Mouse (Mus musculus) left cerebral cortex, postnatal 4 days (tissue): ENCODE results near the gene Hspb11. TPM values are rescaled to one million over a fixed set of nuclear protein-coding genes. Genes with fewer than 3 reads are reported as not detected.
A peak's percentile ranks its signal among the peaks of the same experiment; 100 is the strongest.

Experiments
- DNase-seq: peaks from one replicate; pipeline ENCODE4 v3.0.0-alpha.2; 2022
- intact Hi-C: fragments of 180-260 bp; cut with DNase I; formaldehyde crosslinking; loops from one replicate; pipeline ENCODE4 v1.15.1; 2025
- total RNA-seq, 2 experiments: library from RNA; stranded (reverse); gene quantifications; 2 replicates each; pipeline ENCODE4 v1.2.3; 2021

Hspb11 gene
- total RNA-seq = 10 to 100 TPM; 14.8 to 20.0 TPM

DNA sequence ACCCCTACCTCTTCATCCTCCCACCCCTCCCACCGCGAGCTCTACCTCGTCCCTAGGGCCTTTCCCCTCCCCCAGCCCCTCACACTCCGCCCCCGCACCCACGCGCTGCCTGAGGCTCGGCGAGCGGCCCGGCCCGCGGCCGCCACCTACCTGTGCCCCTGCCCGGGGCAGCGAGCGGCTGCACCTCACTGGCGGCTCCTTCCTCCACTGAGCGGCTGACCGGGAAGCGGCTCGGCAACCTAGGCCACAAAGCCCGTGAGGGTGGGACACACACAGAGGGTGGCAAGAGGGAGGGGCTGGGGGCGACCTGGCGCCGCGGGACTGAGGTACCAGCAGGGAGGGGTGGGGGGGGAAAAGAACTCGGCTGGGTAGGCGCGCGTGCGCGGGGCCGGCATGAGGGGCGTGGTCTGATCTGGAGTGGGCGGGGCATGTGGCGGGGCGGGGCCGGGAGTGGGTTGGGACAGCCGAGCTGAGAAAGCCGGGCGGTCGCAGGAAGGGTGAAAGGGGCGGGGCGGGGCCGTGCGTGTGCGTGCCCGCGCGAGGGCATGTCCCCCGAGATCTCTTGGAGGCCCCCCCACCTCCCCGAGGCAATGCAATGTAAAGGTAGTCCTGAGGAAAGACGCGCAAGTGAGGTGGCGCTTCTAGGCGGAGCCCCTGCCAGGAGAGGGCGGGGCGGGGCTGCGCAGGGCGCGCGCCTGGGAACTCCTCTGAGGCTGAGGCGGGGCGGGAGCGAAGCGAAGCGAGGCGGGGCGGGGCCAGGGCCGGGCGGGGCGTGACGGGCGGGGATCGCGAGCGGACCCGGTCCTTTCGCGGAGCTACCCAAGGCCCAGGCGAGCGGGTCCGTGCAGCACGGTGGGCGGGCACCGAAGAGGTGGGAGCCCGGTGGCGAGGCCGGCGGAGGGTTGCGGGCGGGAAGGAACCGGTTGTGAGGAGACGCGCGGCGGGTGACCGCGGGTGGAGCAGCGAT lies at the start of gene Hspb11, which contains the start of gene Lrrc42:
Hspb11 (plus strand) TSS at position 469 of the 967 bp plus-strand sequence.
Lrrc42 (minus strand) TSS at position 408 of the 967 bp plus-strand sequence.
- intact Hi-C loops = loop anchor here (5.0 kb wide), 2 partner anchors 59 to 94 kb away; partner anchors contain the start of gene Yipf1
- peak; percentile 99 for DNase-seq

DNA sequence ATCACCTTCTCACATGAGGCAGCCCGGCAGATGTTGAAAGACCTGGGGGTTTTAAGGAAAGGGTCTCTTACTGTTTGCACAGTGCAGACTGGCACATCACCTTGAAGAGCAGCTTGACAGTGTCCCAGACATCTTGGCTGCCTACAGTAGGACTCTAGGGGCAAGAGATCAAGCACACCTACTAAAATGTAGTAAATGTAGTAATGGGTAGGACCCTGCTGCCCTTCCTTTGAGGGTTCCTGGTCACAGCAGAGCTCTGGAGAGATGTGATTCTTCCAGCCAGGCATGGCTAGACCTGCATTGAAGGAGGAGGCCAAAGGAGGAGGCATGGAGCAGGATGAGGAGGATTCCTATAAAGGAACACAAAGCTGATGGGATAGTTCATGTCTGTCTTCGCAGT lies 46.4 kb upstream of the Hspb11 start:
- no peak for DNase-seq
- intact Hi-C loops = loop anchor here (5.0 kb wide), 1 partner anchor 35 kb away; no protein-coding TSS in a partner anchor

DNA sequence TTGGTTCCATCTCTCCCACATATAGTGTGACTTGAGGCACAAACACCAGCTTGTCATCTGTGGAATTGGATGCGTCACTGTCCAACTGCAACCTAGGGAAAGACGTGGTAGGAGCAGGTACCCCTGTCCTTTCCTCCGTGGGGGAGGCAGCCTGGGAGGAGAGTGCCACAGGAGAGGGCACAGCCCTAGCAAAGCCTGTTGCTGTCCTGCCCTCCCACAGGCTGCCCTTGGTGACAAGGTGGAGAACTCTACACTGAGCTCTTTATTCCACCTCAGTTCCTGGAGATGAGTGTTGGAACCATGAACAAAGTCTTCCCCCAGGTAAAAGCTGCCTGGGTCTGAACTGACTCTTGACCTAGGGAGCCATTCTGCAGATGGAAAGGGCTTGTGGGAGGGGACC lies 44.5 kb upstream of the Hspb11 start, which contains the start of gene Ldlrad1:
Ldlrad1 (plus strand) TSS at position 301 of the 400 bp plus-strand sequence.
- no peak for DNase-seq
- intact Hi-C loops = loop anchor here (5.0 kb wide), 1 partner anchor 33 kb away; no protein-coding TSS in a partner anchor

DNA sequence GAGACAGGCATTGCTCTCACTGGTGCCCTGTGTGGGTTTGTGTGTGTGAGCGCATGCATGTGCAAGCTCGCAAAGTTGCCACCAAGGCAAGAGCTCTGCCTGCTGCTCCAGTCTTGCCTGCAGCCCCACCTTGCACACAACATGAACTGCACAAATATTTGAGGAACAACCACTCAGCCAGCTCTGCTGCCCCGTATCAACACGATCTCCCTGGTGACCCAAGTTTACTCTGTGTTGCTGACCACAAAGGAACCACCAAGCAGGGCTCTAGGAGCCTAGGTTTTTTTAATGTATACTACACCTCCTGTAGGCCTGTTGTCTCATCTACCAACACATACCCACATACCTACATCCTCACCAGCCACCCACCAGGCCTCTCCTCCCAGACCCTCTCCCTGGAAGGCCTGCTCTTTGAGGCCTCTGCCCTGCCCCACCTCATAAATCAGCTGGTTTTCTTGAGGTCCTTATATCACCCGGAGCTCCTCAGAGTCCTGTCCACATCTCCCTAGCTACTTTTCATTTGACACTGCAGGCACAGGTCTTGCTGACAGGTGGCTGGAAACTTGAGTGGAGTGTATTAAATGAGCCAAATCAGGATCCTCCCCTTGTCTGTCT lies 42.8 kb upstream of the Hspb11 start:
- intact Hi-C loops = no loop called here
- no peak for DNase-seq

DNA sequence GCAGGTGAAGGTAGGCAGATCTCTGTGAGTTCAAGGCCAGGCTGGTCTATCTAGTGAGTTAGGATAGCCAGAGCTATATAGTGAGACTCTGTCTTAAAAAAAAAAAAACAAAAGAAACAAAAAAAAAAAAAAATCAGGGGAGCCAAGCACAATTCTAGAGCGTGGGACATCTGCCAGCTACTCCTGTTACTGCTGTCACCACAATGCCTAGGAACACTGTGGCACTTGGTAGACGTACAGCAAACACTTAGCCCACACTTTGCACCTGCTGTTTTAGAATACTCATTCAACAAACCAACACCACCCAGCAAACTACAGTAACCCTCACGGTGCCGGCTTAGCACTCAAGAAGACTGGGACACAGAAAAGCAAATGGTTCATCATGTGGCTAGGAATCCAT lies 41.9 kb upstream of the Hspb11 start:
- DNase-seq = no peak
- intact Hi-C loops = no loop called here

DNA sequence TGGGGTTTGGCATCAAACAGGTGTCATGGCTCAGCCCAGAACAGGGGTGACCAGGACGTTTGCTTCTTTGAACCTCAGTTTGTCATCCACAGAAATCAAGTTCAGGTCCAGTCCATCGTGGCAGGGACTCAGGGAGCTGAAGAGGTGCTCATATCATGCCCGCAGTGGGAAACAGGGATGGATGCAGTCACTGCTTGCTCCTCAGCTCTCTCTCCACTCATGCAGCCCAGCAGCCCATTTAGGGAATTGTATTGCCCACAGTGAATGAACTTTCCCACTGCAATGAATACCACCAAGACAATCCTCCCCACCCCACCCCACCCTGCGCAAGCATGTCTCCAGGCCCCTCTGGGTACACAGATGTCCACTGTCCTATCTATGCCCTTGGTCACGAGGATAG lies 41.5 kb upstream of the Hspb11 start:
- DNase-seq = no peak
- intact Hi-C loops = no loop called here

DNA sequence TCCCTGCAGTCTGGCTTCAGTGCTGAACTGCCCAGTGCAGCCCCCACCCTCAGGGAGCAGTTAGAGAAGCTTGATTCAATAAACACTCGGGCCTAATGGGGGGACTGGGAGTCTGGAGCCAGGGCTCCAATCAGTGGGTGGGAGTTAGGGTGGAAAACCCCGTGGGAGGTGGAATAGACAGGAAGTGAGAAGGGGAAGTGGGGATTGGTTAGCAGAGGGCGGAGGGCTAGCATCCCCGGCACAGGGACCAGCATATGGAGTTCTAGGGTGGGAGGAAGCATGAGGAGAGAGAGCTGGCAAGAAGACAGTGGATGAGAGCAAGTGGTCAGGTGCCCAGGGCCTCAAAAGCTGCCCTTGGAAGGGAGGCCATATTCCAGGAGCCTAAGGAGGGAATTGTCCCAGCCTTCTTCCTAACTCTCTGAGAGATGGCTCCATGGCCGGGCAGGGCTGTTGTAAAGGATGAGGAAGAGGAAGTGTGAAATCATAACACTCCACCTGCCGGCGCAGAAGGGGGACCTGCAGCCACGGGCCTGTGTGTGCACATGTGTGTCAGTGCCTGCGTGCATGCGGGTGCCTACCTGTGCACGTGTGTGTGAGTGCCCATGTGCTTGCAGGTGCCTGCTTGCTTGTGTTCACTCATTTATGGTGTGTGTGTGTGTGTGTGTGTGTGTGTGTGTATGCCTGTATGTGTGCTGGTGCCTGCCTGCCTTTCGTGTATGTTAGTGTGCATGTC lies 39.9 kb upstream of the Hspb11 start:
- DNase-seq = peak; percentile 7
- intact Hi-C loops = no loop called here

DNA sequence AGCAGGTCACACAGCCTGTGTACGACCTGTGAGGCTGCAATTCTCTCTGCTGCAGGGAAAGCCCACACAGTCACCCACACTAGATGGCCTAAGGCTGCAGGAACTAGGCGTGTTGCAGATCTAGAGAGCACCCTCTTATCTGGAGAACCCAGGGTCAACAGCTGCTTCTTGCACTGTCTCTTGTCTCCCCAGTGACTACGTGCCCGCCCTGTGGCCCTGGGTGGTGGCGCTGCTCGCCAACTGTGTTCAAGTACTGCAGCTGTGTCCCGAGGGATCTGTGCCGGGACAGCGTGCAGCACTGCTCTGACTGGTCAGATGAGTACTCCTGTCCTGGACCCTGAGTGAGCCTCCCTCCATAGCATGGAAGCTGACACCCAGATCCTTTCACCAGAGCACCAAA lies 35.8 kb upstream of the Hspb11 start:
- no peak for DNase-seq
- intact Hi-C loops = no loop called here

DNA sequence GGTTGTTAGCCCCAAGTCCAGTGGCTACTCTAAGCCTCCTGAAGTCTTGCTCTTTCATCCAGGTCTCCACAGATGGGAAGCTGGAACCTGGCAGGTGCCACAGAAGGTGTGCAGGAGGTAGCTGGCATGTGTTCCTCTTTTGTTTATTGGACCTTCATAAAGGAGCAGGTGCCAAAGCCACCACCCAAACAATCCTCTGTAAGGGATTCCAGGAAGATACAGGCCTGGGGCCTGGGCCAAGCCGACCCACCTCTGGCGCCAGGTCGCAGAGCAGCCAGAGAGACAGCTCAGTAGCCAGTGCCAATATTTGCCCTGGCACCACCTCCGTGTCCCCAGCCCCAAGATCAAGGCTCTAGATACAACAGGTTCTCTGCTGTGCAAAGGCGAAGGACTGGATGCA lies 31.9 kb upstream of the Hspb11 start:
- intact Hi-C loops = no loop called here
- DNase-seq = no peak

DNA sequence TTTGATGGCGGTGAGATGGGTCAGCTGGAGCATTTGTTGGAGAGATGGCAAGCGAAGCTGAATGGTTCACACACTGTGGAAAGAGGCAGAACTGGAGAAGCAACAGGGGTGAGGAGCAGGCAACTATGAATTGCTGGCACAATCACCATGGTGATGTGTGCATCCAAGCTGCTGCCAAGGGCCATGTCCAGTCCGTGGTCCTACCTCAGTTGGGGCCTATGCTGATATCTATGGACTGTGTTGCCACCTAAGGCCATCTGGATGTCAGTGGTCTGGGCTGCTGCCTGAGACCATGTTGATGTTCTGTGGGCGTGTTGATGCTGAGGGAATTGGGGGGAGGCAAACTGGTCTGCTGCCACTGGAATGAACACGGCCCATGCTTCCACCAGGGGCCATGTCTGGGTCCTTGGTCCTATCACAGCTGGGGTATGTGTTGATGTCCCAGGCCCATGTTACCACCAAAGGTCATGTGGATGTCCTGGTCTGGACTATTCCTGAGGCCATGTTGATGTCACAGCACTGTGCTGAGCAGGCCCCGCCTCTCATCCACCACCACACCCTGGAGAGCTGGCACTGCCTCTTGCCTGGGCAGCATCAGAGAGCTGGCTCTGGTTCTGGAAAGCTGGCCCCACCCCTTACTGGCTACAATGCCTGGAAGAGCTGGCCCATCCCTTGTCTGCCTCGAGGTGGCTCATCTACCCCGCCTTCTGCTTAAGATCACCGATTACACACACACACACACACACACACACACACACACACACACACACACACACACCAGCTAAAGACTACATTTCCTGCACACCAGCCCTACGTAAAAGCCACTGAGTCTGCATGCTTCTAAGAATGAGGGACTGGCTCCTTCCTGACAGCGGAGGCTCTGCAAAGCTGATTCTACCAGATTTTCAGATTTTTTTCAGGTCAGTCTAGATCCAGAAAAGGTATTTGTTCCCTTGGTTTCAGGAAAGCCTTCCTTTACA lies 29.9 kb upstream of the Hspb11 start:
- intact Hi-C loops = no loop called here
- DNase-seq = peak; percentile 87

DNA sequence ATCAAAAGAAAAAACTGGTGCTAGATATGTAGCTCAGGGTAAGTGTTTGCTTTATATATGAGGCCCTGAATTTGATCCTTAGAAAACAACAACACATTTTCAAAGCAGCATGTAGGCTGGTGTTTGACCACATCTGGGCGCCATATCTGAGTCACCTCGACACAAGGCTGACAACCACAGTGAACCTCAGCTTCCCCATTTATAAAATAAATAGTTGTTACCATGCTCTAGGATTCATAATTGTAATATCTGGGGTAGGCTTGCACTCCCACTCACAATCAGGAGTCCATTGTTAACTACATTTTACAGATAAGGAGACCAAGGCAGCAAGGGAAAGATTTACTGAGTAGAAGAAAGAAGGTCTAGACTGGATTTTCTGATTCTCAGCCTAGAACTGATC lies 27.1 kb upstream of the Hspb11 start:
- intact Hi-C loops = no loop called here

DNA sequence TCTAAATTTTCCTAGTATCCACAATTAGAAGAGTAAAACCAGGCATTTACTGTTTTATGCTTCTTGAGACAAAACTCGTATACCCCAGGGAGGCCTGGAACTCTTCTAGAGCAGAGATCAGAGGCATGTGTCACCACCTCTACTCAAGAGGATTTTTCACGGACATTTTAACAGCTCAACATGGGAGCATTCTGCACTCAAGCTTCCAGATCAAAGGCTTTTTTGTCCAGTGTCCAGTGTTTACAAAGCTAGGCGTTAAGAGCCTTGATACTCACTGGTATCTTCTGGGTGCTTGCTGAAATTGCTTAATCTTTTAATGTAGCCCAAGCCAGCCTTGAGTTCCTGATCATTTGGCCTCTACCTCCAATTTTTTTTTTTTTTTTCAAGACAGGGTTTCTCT lies 21.2 kb upstream of the Hspb11 start:
- no peak for DNase-seq
- intact Hi-C loops = no loop called here

More for the DNA sequence above, 27.1 kb upstream of the Hspb11 start:
- no peak for DNase-seq

DNA sequence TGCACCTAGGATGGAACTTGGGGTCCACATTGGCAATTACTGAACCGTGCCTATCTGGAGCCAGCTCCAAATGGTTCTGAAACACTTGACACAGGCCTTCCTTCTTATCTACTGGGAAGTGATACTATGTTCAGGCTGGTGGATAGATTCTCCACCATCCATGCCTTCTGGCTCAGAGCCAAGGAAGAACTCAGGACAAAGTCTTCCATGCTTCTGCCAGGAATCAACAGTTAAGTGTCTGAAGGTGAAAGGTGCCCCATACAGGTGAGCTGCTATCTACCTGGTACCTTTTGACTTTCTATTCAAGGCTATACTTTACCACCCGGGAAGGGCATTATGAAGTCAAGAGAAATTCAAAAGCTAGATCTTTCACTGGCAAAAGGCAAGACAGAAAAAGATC lies 15.1 kb upstream of the Hspb11 start:
- intact Hi-C loops = no loop called here

DNA sequence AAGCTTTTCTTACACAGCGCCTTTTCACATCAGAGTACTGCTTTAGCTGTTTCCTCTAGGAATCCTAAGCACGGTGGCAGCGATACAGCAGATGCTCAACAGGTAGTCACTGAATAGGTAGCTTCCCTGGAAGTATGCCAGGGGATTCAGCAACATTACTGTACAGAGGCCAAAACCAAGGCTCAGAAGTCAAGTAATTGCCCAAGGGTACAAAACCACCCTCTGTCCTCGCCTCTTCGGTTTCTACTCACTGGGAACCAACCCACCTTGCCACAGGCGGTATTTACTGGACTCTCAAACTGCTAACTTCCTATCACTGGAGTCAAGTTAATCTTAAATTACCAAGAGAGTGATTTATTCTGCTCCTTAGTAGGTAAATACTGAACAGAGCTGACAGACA lies 13.2 kb upstream of the Hspb11 start:
- no peak for DNase-seq
- intact Hi-C loops = loop anchor here (5.0 kb wide), 1 partner anchor 33 kb away; the partner anchor contains the start of gene Ldlrad1

More for the DNA sequence above, 15.1 kb upstream of the Hspb11 start:
- no peak for DNase-seq

DNA sequence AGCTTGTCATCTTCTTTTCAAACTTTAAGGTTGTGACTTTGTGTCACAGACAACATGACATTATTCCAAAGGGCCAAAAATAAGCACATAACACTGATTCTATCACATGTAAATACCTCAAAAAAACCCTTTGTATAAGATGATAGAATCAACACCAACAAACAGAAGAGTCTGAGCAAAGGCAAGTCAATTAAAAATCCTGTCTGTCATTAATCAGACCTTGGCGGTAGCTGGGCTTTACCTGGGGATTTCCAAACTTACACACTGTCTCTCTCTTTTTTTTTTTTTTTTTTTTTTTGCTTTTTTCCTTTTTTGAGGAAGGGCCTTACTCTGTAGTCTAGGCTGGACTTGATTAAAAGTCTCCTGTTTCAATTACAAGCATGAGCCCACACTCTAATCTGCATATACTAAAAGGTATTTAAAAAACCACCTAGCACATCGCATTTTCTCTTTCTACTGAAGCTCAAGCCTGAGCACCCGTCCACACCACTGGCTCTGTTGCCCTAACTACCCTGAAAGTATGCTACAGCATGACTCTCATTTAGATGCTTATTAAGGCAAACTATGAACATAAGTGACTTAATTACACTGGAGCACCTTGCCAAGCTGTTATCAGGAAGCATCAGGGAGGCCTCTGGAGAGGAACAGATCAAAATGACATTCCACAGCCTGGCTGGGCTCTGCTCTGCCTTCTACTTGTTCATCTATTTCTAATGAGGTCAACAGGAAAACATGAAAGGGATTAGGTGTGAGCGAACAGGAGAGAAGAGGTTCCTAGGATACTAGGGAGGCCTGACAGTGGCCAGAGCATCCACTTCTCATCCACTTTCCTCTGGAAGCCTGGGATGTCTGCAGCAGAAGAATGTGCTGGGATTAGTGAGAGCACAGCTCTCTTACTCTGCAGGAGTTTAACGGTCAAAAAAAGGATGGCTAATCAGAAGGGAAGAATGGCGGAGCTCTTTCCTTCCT lies 9.7 kb upstream of the Hspb11 start:
- intact Hi-C loops = loop anchor here (5.0 kb wide), 1 partner anchor 36 kb away; the partner anchor contains the start of gene Ldlrad1

DNA sequence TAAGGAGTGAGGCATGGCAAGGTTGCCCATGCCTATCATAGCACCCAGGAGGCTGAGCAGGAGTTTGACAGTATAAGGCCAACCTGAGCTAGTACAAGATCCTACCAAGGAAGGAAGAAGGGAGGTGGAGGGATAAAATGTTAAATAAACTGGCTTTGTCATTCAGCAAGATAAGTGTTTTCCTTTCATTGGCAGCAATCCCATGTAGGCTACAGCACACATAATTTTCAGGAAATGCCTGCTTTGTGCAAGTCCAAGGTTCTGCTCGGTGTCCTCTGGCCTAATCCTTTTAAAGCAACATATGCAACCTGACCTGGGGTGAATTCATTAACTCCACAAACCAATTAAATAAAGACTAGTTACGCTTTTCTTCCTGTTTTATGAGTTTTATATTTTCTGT lies 8.0 kb upstream of the Hspb11 start:
- no peak for DNase-seq
- intact Hi-C loops = no loop called here

More for the DNA sequence above, 9.7 kb upstream of the Hspb11 start:
- DNase-seq = no peak

DNA sequence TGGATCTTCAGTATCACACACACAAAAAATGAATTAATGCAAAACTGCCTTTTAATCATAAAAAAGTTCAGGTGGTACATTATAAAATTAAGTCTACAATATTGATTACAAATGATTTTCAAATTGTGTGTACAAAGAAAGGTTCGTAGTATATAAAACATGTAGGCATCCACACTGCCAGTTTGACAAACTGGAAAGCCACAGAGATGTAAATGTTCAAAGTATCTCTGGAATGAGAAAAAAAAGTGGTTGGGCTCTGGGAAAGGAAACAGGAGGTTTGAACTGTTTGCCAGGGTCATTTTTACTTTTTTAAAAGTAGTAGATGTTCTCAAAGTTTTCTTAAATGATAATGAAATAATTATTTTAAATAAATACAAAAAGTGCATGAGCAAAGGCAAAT lies 7.4 kb upstream of the Hspb11 start:
- intact Hi-C loops = no loop called here

DNA sequence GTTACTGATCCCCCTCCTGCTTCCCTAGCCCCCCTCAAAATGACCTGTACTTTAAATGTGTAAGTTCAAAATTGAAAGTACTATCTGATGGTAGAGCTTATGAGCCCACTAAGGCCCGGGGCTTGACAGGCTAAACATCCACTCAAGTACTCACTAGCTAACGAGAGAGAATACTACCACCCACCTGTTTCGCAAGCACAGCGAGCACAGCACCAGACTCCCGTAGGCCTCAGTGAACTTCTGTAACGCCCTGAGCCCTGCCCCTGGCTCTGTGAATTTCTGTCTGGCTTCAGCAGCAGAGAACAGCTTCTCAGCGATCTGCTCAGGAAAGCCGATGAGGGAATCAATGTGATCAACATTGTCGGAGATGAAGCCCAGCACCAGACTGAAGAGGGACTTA lies 6.3 kb upstream of the Hspb11 start:
- no peak for DNase-seq
- intact Hi-C loops = no loop called here

More for the DNA sequence above, 7.4 kb upstream of the Hspb11 start:
- no peak for DNase-seq
